9 mouse cellular contexts compared by ENCODE assay signal in the genomic region with DNA sequence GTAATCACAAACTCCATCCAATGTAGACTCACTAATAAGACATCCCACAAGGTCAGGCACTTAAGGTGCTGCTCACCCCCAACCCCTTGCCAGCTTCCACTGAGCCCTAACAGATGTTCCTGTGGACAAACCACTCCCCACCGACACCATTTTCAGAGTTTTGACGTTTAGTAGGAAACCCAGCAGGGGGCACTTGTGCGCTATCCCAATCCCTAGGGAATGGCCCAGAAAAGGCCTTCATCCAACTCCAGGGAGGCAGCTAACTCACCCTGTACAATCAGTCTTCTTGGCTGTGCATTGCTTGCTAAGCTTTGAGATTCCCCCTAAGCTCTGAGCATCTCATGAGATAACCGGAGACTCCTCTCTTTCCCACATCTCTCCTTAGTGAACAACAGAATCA.
DNase-seq lines count a peak whose midpoint lies in the region; ATAC-seq and TF ChIP-seq lines count a peak whose summit lies in the region.
"Had no signal": no experiment of that assay in that cellular context is flagged by ENCODE, and none has a peak within 500 bp of the region (broad histone marks: within the 10 kb centered on the region; RNA-seq: fewer than 3 reads in every experiment).

No protein-coding gene starts in this region.

- H3K4me2 ChIP-seq in neural tube, embryonic 11.5 days (ENCODE audit: low read depth) = no peak overlapping the region
- no peak overlapping the region for H3K4me2 ChIP-seq in intestine, embryonic 15.5 days (replicated peaks)

- H3K4me3 ChIP-seq in neural tube, embryonic 11.5 days (ENCODE audit: low read depth, low read length) = no peak overlapping the region
- no peak overlapping the region for H3K4me3 ChIP-seq in layer of hippocampus, adult 2 months
- no peak overlapping the region for H3K4me3 ChIP-seq in intestine, embryonic 15.5 days (replicated peaks)
- H3K4me3 ChIP-seq: megakaryocyte, embryonic 14.5 days had no signal

- H3K9me3 ChIP-seq in neural tube, embryonic 11.5 days (ENCODE audit: control insufficient read depth, low read length) = no peaks in the 10 kb centered on the region
- no peaks in the 10 kb centered on the region for H3K9me3 ChIP-seq in intestine, embryonic 15.5 days
- H3K9me3 ChIP-seq: megakaryocyte, embryonic 14.5 days had no signal

- 65% methylated on average over 4 of the region's 4 CpGs for WGBS in neural tube, embryonic 11.5 days
- WGBS in intestine, embryonic 15.5 days = 47% methylated on average over 4 of the region's 4 CpGs

- peak; percentile 79 for TF ChIP-seq CTCF in layer of hippocampus, adult 2 months (conservative IDR thresholded peaks at IDR 0.05)

- no peak overlapping the region for H3K9ac ChIP-seq in neural tube, embryonic 11.5 days (ENCODE audit: low read length)
- no peak overlapping the region for H3K9ac ChIP-seq in intestine, embryonic 15.5 days

- H3K27me3 ChIP-seq in neural tube, embryonic 11.5 days (ENCODE audit: control insufficient read depth, insufficient read depth, low read length) = no peaks in the 10 kb centered on the region
- no peaks in the 10 kb centered on the region for H3K27me3 ChIP-seq in intestine, embryonic 15.5 days (replicated peaks)

- DNase-seq in adrenal gland, adult 18-20 months (ENCODE audit: low spot score in 2 of 2) = peak; percentile 29 to 31
- no peak for DNase-seq in adrenal gland, postnatal 4 days (ENCODE audit: low spot score in 2 of 2)
- peak; percentile 24 for DNase-seq in neural tube, embryonic 11.5 days (ENCODE audit: low spot score)
- DNase-seq in neural tube, embryonic 10.5 days (ENCODE audit: extremely low spot score, low spot score) = no peak
- DNase-seq in layer of hippocampus, adult 2 months (ENCODE audit: low spot score in 2 of 2) = peak; percentile 46 to 73
- DNase-seq in right cerebral cortex, postnatal 36 days (ENCODE audit: low spot score in 2 of 2) = peak; percentile 17 to 34
- DNase-seq in thymus, postnatal 14 days = no peak

- 0 out of 2 replicates have a peak, but pooled peaks cover 6% of the 10 kb centered on the region for H3K4me1 ChIP-seq in neural tube, embryonic 11.5 days (ENCODE audit: control insufficient read depth, insufficient read depth, low read length)
- H3K4me1 ChIP-seq in intestine, embryonic 15.5 days (replicated peaks) = no peaks in the 10 kb centered on the region
- H3K4me1 ChIP-seq: megakaryocyte, embryonic 14.5 days had no signal

- no peak overlapping the region for H3K27ac ChIP-seq in neural tube, embryonic 11.5 days (ENCODE audit: low read depth, low read length)
- no peak overlapping the region for H3K27ac ChIP-seq in layer of hippocampus, adult 2 months
- no peak overlapping the region for H3K27ac ChIP-seq in intestine, embryonic 15.5 days

- no peaks in the 10 kb centered on the region for H3K36me3 ChIP-seq in neural tube, embryonic 11.5 days (ENCODE audit: control insufficient read depth, insufficient read depth, low read length)
- H3K36me3 ChIP-seq in intestine, embryonic 15.5 days = no peaks in the 10 kb centered on the region

- ATAC-seq in neural tube, embryonic 11.5 days (ENCODE audit: insufficient read depth, low FRiP score, low TSS enrichment) = no peak
- ATAC-seq in intestine, embryonic 15.5 days = no peak

Comparison
In these comparisons a context has a peak if more than half of its experiments do, and no peak if none do; other contexts are left out.
1. DNase-seq: peak in adrenal gland, adult 18-20 months (2 of 2), neural tube, embryonic 11.5 days (single experiment), layer of hippocampus, adult 2 months (2 of 2) and right cerebral cortex, postnatal 36 days (2 of 2); none in adrenal gland, postnatal 4 days (0 of 2), neural tube, embryonic 10.5 days (single experiment) and thymus, postnatal 14 days (single experiment).